Mouse (Mus musculus): Measurements from ENCODE around the gene Prkd3. TPM values are rescaled to one million over a fixed set of nuclear protein-coding genes. Genes with fewer than 3 reads are reported as not detected.

The Prkd3 gene
- total RNA-seq, 2 experiments from 2014 or later = 16.2 to 16.8 TPM

GRCm38 (mm10) chr17:79014911-79015685, 5.5 kb downstream of the Prkd3 start:
- DNase-seq (ENCODE audit: low spot score in 2 of 2) = no peak

GRCm38 (mm10) chr17:79013625-79014024, 7.0 kb downstream of the Prkd3 start:
- no peak for DNase-seq (ENCODE audit: low spot score in 2 of 2)

DNA sequence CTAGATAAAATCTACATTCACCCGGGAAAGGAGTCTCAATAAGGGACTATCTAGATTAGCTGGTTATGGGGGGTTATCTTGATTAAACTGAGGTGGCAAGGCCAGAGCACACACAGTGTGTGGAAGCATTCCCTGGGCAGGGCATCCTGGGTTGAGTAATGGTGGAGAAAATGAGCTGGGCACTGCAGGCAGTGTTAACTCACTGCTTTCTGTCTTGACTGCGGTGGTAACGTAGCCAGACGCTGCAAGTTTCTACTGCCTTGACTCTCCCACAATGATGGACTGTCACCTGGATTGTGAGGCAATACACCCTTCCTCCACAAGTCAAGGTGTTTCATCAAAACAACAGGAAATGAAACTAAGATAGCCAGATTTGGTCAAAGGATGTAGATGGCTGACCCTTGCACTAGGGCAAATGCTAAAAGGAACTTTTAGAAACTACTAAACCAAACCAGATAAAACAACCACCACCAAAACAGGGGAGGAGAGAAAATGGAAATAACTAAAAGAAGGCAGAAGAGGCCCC, 20.8 kb downstream of the Prkd3 start:
- DNase-seq (ENCODE audit: low spot score in 2 of 2) = no peak

- no peak for DNase-seq (ENCODE audit: low spot score in 2 of 2)
Measured at GRCm38 (mm10) chr17:78999189-78999588, 21.4 kb downstream of the Prkd3 start.

DNA sequence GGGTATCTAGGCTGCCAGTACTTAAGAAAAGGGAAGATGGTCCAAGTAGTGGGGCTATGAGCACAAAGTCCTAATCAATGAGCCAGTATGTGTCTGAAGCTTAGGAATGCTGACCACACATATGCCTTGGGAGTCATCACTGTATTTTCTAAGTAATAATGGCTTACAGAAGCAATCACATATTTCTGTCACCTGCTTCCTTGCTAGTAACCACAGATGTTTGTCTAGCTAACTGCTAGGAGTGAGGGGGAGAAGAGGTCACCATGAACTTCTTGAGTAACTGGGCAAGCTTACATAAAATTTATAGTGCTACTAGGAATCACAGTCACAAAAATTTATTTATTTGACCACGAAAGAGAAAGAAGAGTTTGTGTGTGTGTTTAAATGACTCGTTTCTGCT, 22.5 kb downstream of the Prkd3 start:
- DNase-seq (ENCODE audit: low spot score in 2 of 2) = no peak

- no peak for DNase-seq (ENCODE audit: low spot score in 2 of 2)
Measured at GRCm38 (mm10) chr17:78994931-78995820, 25.4 kb downstream of the Prkd3 start.

DNA sequence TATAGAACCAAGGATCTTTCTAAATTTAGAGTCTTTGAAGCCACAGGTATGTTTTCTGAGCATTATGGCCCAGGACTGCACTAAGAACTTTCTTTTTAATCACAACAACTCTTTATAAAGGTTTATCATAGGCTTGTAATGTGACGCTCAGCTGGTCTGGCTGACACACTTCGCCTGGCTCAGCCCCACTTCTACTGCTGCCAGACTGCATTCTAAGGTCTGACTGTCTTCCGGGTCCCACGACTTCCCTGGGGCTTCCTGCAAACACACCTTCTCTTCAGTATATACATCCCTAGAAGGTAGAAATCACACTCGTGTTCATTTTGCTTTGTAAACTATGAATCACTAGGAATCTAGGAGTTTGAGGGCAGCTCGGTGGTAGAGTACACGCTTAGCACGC, 26.2 kb downstream of the Prkd3 start:
- no peak for DNase-seq (ENCODE audit: low spot score in 2 of 2)

- DNase-seq (ENCODE audit: low spot score in 2 of 2) = peak in 1 of 2 experiments; percentile 8
Measured at GRCm38 (mm10) chr17:78993670-78994069, 26.9 kb downstream of the Prkd3 start.

GRCm38 (mm10) chr17:78992303-78993027, 28.2 kb downstream of the Prkd3 start:
- DNase-seq (ENCODE audit: low spot score in 2 of 2) = no peak

DNA sequence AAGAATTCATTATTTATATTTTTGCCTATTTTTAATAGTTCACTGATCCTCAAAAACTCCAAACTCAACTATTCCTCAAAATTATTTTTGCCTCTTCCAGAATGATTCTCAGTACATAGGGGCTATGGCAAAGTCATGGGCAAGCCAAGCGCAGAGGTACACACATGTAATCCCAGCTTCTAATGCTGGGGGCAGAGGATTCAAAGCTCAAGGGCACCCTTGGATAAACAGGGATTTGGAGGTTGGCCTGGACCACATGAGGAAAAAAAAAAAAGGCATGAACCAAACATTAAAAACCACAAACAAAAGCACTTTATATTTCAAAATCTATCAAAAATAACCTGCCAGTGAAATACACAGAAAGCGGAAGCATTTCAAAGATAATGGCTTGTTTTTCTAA, 29.1 kb downstream of the Prkd3 start:
- DNase-seq (ENCODE audit: low spot score in 2 of 2) = no peak

GRCm38 (mm10) chr17:78989015-78989414, 31.6 kb downstream of the Prkd3 start:
- DNase-seq (ENCODE audit: low spot score in 2 of 2) = no peak

GRCm38 (mm10) chr17:78983736-78984135, 36.9 kb downstream of the Prkd3 start:
- DNase-seq (ENCODE audit: low spot score in 2 of 2) = no peak

DNA sequence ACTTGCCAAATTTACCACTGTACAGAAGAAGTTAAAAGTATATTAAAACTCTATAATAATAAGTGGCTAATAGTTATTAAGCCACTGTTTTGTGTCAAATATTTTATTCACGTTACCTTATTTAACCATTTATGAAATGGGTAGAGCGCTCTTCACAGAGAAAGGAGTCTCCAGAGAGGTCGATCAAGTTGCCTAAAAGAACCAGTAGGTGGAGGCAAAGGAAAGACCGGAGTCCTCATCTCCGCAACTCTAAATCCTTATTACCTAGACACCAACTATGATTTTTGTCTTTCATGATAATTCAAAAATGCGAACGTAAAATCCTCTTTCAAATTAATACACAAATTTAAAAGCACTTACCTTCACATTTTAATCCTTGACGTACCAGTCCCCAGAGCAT, 37.5 kb downstream of the Prkd3 start:
- DNase-seq (ENCODE audit: low spot score in 2 of 2) = no peak

DNA sequence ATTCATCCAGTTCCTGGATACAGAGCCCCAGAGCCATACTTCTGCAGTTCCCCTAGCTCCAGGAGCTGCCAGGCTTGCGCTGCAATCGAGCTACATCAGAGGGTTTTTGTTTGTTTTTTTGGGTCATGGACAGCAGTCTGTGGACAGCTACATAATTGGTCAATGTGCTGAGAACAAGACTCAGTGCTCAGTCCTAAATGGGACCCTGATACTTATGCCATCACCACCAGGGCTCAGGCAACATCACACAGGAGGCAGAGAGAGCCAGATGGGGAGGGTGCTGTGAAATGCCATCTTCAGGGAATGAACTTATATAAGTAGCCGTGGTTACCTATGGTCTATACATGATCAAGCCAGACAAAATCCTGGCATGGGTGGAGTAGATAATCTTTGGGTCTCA, 52.1 kb downstream of the Prkd3 start:
- no peak for DNase-seq (ENCODE audit: low spot score in 2 of 2)

DNA sequence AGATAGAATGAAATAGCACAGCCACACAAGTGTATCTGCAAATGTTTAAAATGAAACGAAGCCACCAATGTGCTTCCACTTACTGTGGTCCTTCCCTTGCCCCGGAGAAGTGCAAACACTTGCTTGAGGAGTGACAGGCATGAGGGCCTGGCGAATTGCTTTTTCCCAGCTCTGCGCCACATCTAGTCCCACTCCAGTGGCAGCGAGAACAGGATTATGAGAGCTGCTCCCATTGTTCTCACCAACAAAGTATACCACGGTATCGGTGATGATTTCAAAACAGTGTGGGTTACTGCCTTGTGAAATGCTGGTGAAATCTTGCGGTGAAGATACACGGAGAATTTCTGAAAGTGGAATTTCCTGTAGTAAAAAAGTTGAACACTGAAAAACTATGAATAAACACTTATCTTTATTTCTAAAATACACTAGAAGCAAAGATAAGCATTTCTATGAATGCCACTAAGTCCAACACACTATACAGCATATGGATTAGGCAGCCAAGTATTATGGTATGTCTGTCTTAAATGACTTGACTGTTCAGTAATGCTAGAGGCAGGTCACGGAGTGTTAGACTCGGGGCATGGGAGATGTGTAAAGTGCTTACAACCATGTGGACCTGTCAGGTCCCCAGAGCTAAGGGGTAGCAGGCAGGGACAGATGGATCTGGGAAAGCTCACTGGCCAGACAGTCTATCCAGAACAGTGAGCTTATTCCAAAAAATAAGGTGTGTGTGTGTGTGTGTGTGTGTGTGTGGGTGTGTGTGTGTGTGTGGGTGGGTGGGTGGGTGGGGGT, 54.3 kb downstream of the Prkd3 start:
- DNase-seq (ENCODE audit: low spot score in 2 of 2) = no peak

GRCm38 (mm10) chr17:78964387-78964786, 56.2 kb downstream of the Prkd3 start:
- DNase-seq (ENCODE audit: low spot score in 2 of 2) = peak; percentile 6 to 57

GRCm38 (mm10) chr17:78959473-78959872, 61.1 kb downstream of the Prkd3 start:
- no peak for DNase-seq (ENCODE audit: low spot score in 2 of 2)

GRCm38 (mm10) chr17:78953240-78953639, 67.4 kb downstream of the Prkd3 start:
- no peak for DNase-seq (ENCODE audit: low spot score in 2 of 2)

GRCm38 (mm10) chr17:78952070-78952469, 68.5 kb downstream of the Prkd3 start:
- no peak for DNase-seq (ENCODE audit: low spot score in 2 of 2)

DNA sequence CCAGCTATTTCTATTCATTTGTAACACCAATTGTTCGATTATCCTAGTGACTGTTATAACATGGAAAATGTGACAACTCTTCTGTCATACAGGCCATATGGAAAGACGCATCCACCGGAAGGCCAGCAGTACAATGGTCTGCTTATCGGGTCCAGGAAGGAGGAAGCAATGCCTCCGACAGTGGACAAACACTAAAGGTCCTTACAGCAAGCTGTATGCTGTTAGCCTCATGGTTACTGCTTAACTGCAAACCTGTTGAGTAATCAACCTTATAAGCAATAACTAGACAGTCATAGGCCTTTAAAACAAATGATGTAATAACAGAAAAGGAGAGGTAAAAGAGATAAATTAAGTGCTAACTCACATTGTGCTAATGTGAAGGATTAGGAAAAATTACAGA, 69.4 kb downstream of the Prkd3 start:
- DNase-seq (ENCODE audit: low spot score in 2 of 2) = no peak

GRCm38 (mm10) chr17:78942579-78942978, 78.0 kb downstream of the Prkd3 start:
- DNase-seq (ENCODE audit: low spot score in 2 of 2) = no peak

Data from layer of hippocampus, postnatal 14 days (tissue).